Mouse (Mus musculus) NIH3T3 (cell line): ENCODE results near the gene Gm21748.
"Not testable (repeated sequence)": the region's sequence is repeated elsewhere in the genome, so short reads cannot be mapped to it uniquely, and the experiment has no call there.

ENCODE experiments used
- DNase-seq: peaks from one replicate; pipeline ENCODE4 v3.0.0-alpha.2; 2012; ENCODE audit warnings: low read depth

Gene Gm21748

DNA sequence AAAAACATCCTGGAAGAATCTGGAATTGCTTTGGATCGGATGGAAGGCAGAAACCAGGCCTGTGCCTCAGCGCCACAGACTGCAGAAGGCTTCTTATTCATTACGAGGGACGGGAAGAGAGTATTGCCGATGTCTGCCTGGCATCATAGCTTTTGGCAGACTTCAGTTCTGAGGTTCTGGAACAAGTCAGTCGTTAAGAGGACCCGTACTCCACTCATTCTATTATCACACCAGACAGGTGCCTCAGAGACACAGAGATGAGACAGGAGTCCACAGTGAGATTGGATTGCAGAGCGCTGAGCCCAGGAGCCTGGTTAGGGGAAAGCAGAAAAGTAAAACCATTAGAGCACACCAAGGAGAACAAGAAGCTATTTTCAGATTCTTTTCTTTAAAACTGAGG is at the start of gene Gm21748:
Gm21748 (minus strand) TSS at position 101 of the 400 bp plus-strand sequence.
- DNase-seq, result not testable (repeated sequence)
